Mouse (Mus musculus) ES-E14 (cell line): ENCODE measurements at regions not wholly inside any gene's neighbourhood (a gene's known extent, or its start where the extent isn't known, plus 50 kb on each side); places are given as distances from the start of the nearest gene placed in this dataset.

Experiments used
- DNase-seq: peaks from one replicate; pipeline ENCODE4 v3.0.0-alpha.2; 2013; ENCODE audit warnings: low read depth, low spot score
- H3K27ac ChIP-seq: 2 replicates; pipeline ENCODE4 v1.5.1; 2012; ENCODE audit warnings: low read depth, mild to moderate bottlenecking, low read length, moderate library complexity, mixed read lengths; ENCODE audit not compliant: poor library complexity, insufficient read depth, severe bottlenecking
- H3K36me3 ChIP-seq: 2 replicates; pipeline ENCODE4 v1.6.1; 2012; ENCODE audit warnings: mild to moderate bottlenecking, low read length, moderate library complexity, mixed read lengths; ENCODE audit not compliant: control insufficient read depth, poor library complexity, insufficient read depth, severe bottlenecking
- H3K4me1 ChIP-seq, 2 experiments: fragments of 150-350 bp in 1 of 2; sonication (generic) in 1 of 2; 2 replicates each; pipeline ENCODE4 v1.6.1; 2012; ENCODE audit warnings: low read length in 2 of 2, mild to moderate bottlenecking in 1 of 2, mixed read lengths in 1 of 2; ENCODE audit not compliant: control insufficient read depth in 2 of 2, insufficient read depth in 2 of 2, poor library complexity in 1 of 2
- H3K4me3 ChIP-seq, 2 experiments: fragments of 150-350 bp in 1 of 2; sonication (generic) in 1 of 2; 2 replicates each; pipeline ENCODE4 v1.5.1; 2012; ENCODE audit warnings: low read length in 2 of 2, low read depth in 1 of 2, mild to moderate bottlenecking in 1 of 2, mixed read lengths in 1 of 2; ENCODE audit not compliant: insufficient read depth in 1 of 2, poor library complexity in 1 of 2, severe bottlenecking in 1 of 2
- H3K9ac ChIP-seq: 2 replicates; pipeline ENCODE4 v1.6.1; 2012; ENCODE audit warnings: low read depth, mild to moderate bottlenecking, low read length, mixed read lengths; ENCODE audit not compliant: poor library complexity, insufficient read depth, severe bottlenecking
- H3K9me3 ChIP-seq: fragments of 150-350 bp; sonication (generic); 2 replicates; pipeline ENCODE4 v1.6.1; 2012; ENCODE audit warnings: low read depth, mild to moderate bottlenecking, low read length; ENCODE audit not compliant: control insufficient read depth, insufficient read depth
- CHD2 ChIP-seq: IDR thresholded peaks from 2 replicates; pipeline ENCODE4 v1.6.1; 2014; ENCODE audit warnings: mild to moderate bottlenecking, low read depth, low read length, inconsistent platforms
- HCFC1 ChIP-seq: IDR thresholded peaks from 2 replicates; pipeline ENCODE4 v1.6.1; 2012; ENCODE audit warnings: low read length, inconsistent platforms, borderline replicate concordance; ENCODE audit not compliant: insufficient read depth
- MAFK ChIP-seq: IDR thresholded peaks from 2 replicates; pipeline ENCODE4 v1.6.1; 2014; ENCODE audit warnings: mild to moderate bottlenecking, low read depth, low read length, inconsistent platforms; ENCODE audit not compliant: insufficient read depth
- ZC3H11A ChIP-seq: IDR thresholded peaks from 2 replicates; pipeline ENCODE4 v1.6.1; 2012; ENCODE audit warnings: low read depth, mild to moderate bottlenecking, inconsistent platforms, low read length, borderline replicate concordance
- ZNF384 ChIP-seq: IDR thresholded peaks from 2 replicates; pipeline ENCODE4 v1.6.1; 2012; ENCODE audit warnings: low read depth, low read length, inconsistent platforms
- in situ Hi-C, 2 experiments: fragments of 600-800 bp; cut with MboI; formaldehyde crosslinking; loops; one replicate each; pipeline ENCODE4 v1.15.1; 2025; ENCODE audit warnings: low sequenced_read_pairs in 2 of 2, inconsistent platforms in 1 of 2; ENCODE audit not compliant: unreplicated experiment in 2 of 2

- H3K4me3 ChIP-seq = no peak overlapping the region
- H3K36me3 ChIP-seq = no peaks in the 10 kb centered on the region
- no peak for DNase-seq
- no peak overlapping the region for H3K27ac ChIP-seq
- H3K9me3 ChIP-seq = no peaks in the 10 kb centered on the region
- TF ChIP-seq HCFC1 = no peak
- no peak for TF ChIP-seq ZC3H11A
- TF ChIP-seq MAFK = no peak
- TF ChIP-seq ZNF384 = no peak
- no peak for TF ChIP-seq CHD2
- H3K4me1 ChIP-seq = no peaks in the 10 kb centered on the region
- H3K9ac ChIP-seq = no peak overlapping the region
- in situ Hi-C loops = no loop called here
These were observed 106.8 kb upstream of the Nyap2 start for GRCm38 (mm10) chr1:80969927-80970326.

GRCm38 (mm10) chr1:80969194-80969593, 107.6 kb upstream of the Nyap2 start:
- no peak for DNase-seq
- Histone ChIP-seq H3K4me1 (no peaks in the 10 kb centered on the region), H3K9ac (no peak overlapping the region), H3K36me3 (no peaks in the 10 kb centered on the region), H3K27ac (no peak overlapping the region), H3K9me3 (no peaks in the 10 kb centered on the region), H3K4me3 (no peak overlapping the region)
- in situ Hi-C loops = no loop called here
- TF ChIP-seq ZNF384 (no peak), CHD2 (no peak), ZC3H11A (no peak), HCFC1 (no peak), MAFK (no peak)

GRCm38 (mm10) chr1:80965792-80966191, 111.0 kb upstream of the Nyap2 start:
- Histone ChIP-seq H3K27ac (no peak overlapping the region), H3K4me1 (no peaks in the 10 kb centered on the region), H3K4me3 (no peak overlapping the region), H3K36me3 (no peaks in the 10 kb centered on the region), H3K9me3 (no peaks in the 10 kb centered on the region), H3K9ac (no peak overlapping the region)
- DNase-seq = no peak
- in situ Hi-C loops = no loop called here
- no peak for TF ChIP-seq HCFC1
- no peak for TF ChIP-seq ZC3H11A
- TF ChIP-seq MAFK = no peak
- TF ChIP-seq ZNF384 = no peak
- no peak for TF ChIP-seq CHD2

GRCm38 (mm10) chr1:80964376-80964775, 112.4 kb upstream of the Nyap2 start:
- Histone ChIP-seq H3K9ac (no peak overlapping the region), H3K4me1 (no peaks in the 10 kb centered on the region), H3K4me3 (no peak overlapping the region), H3K27ac (no peak overlapping the region), H3K36me3 (no peaks in the 10 kb centered on the region), H3K9me3 (no peaks in the 10 kb centered on the region)
- TF ChIP-seq HCFC1 (no peak), MAFK (no peak), ZNF384 (no peak), CHD2 (no peak), ZC3H11A (no peak)
- in situ Hi-C loops = no loop called here
- DNase-seq = no peak

DNA sequence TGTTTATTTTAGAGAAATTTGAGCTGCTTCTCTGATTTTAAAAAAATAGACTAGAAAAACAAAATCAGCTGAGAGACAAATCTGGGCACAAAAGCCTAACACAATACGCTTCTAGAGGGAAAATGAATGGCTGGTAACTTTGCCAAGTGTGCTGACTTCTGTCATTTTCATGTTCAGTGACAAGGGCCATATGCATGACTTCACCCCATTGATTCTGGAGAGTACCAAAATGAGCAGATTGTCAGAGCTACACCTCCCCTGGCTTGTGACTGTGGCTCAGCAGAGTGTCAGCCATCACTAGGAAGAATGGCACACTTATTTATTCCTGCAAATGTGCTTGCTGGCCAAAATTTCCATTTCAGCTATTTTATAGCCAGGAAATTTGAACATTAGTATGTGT, 112.9 kb upstream of the Nyap2 start:
- Histone ChIP-seq H3K36me3 (no peaks in the 10 kb centered on the region), H3K4me1 (no peaks in the 10 kb centered on the region), H3K4me3 (no peak overlapping the region), H3K27ac (no peak overlapping the region), H3K9me3 (no peaks in the 10 kb centered on the region), H3K9ac (no peak overlapping the region)
- no peak for DNase-seq
- in situ Hi-C loops = no loop called here
- no peak for TF ChIP-seq ZNF384
- no peak for TF ChIP-seq MAFK
- TF ChIP-seq CHD2 = no peak
- no peak for TF ChIP-seq HCFC1
- TF ChIP-seq ZC3H11A = no peak
